Mouse (Mus musculus) large intestine, adult 2 months (tissue): ENCODE measurements around the gene Rgs10. TPM values are rescaled to one million over a fixed set of nuclear protein-coding genes. Genes with fewer than 3 reads are reported as not detected.

ENCODE experiments used
- DNase-seq: peaks from one replicate; pipeline ENCODE4 v3.0.0-alpha.2; 2012; ENCODE audit warnings: low read depth, low spot score
- WGBS: fragments of 180-500 bp; shearing (Covaris S2); methylation state at CpG from one replicate; pipeline ENCODE4 v1.1.7; 2018; 5-methylcytosine and 5-hydroxymethylcytosine counted together
- polyA plus RNA-seq: library from polyadenylated mRNA; depleted of rRNA; stranded (reverse); fragments of >200 nt; gene quantifications from 2 replicates; pipeline ENCODE4 v1.2.3, GENCODE M21; 2012

Gene Rgs10
- polyA plus RNA-seq, 1 experiment, result 15.6 TPM

GRCm38 (mm10) chr7:128381001-128381400 is 37.6 kb downstream of the Rgs10 start:
- 76% methylated on average over 2 of the region's 2 CpGs for WGBS
- DNase-seq, result no peak

GRCm38 (mm10) chr7:128379162-128379805 is 39.3 kb downstream of the Rgs10 start:
- DNase-seq, result no peak
- 59% methylated on average over 16 of the region's 16 CpGs for WGBS

- no peak for DNase-seq
- 60% methylated on average over 11 of the region's 11 CpGs for WGBS
Measured at GRCm38 (mm10) chr7:128376206-128376701, 42.3 kb downstream of the Rgs10 start.

- WGBS, result 87% methylated on average over 11 of the region's 11 CpGs
Measured at GRCm38 (mm10) chr7:128374156-128374555, 44.4 kb downstream of the Rgs10 start.

GRCm38 (mm10) chr7:128373751-128374150 is 44.8 kb downstream of the Rgs10 start:
- no peak for DNase-seq
- 76% methylated on average over 8 of the region's 8 CpGs for WGBS

More at GRCm38 (mm10) chr7:128374156-128374555, 44.4 kb downstream of the Rgs10 start:
- DNase-seq, result no peak

GRCm38 (mm10) chr7:128372331-128372730 is 46.2 kb downstream of the Rgs10 start:
- WGBS, result 50% methylated on average over 3 of the region's 3 CpGs
- no peak for DNase-seq

GRCm38 (mm10) chr7:128369366-128369765 is 49.2 kb downstream of the Rgs10 start:
- 55% methylated on average over 12 of the region's 12 CpGs for WGBS
- no peak for DNase-seq

GRCm38 (mm10) chr7:128368828-128369227 is 49.7 kb downstream of the Rgs10 start:
- WGBS, result 71% methylated on average over 6 of the region's 6 CpGs
- no peak for DNase-seq

GRCm38 (mm10) chr7:128366654-128367053 is 51.9 kb downstream of the Rgs10 start:
- no peak for DNase-seq
- 71% methylated on average over 11 of the region's 11 CpGs for WGBS

GRCm38 (mm10) chr7:128365096-128365715 is 53.4 kb downstream of the Rgs10 start:
- 45% methylated on average over 3 of the region's 4 CpGs for WGBS
- no peak for DNase-seq

GRCm38 (mm10) chr7:128364526-128364925 is 54.0 kb downstream of the Rgs10 start:
- WGBS, result 35% methylated on average over 11 of the region's 11 CpGs
- no peak for DNase-seq

GRCm38 (mm10) chr7:128363806-128364205 is 54.8 kb downstream of the Rgs10 start:
- no peak for DNase-seq
- WGBS, result 42% methylated on average over 10 of the region's 10 CpGs

- WGBS, result 66% methylated on average over 4 of the region's 4 CpGs
- no peak for DNase-seq
Measured at GRCm38 (mm10) chr7:128362916-128363315, 55.6 kb downstream of the Rgs10 start.

- DNase-seq, result no peak
- 75% methylated on average over 9 of the region's 9 CpGs for WGBS
Measured at GRCm38 (mm10) chr7:128359741-128360140, 58.8 kb downstream of the Rgs10 start.

GRCm38 (mm10) chr7:128359164-128359563 is 59.4 kb downstream of the Rgs10 start:
- WGBS, result 57% methylated on average over 7 of the region's 7 CpGs
- no peak for DNase-seq

GRCm38 (mm10) chr7:128358741-128359140 is 59.8 kb downstream of the Rgs10 start:
- WGBS, result 60% methylated on average over 9 of the region's 9 CpGs
- no peak for DNase-seq

GRCm38 (mm10) chr7:128356868-128357755 is 61.4 kb downstream of the Rgs10 start:
- DNase-seq, result no peak
- 62% methylated on average over 9 of the region's 9 CpGs for WGBS

- WGBS, result 80% methylated on average over 5 of the region's 5 CpGs
- no peak for DNase-seq
Measured at GRCm38 (mm10) chr7:128355463-128355862, 63.1 kb downstream of the Rgs10 start.

- WGBS, result 56% methylated on average over 3 of the region's 3 CpGs
- DNase-seq, result no peak
Measured at GRCm38 (mm10) chr7:128352721-128353120, 65.8 kb downstream of the Rgs10 start.

- 59% methylated on average over 5 of the region's 5 CpGs for WGBS
- DNase-seq, result no peak
Measured at GRCm38 (mm10) chr7:128351176-128351575, 67.4 kb downstream of the Rgs10 start.
